In the genomic region with DNA sequence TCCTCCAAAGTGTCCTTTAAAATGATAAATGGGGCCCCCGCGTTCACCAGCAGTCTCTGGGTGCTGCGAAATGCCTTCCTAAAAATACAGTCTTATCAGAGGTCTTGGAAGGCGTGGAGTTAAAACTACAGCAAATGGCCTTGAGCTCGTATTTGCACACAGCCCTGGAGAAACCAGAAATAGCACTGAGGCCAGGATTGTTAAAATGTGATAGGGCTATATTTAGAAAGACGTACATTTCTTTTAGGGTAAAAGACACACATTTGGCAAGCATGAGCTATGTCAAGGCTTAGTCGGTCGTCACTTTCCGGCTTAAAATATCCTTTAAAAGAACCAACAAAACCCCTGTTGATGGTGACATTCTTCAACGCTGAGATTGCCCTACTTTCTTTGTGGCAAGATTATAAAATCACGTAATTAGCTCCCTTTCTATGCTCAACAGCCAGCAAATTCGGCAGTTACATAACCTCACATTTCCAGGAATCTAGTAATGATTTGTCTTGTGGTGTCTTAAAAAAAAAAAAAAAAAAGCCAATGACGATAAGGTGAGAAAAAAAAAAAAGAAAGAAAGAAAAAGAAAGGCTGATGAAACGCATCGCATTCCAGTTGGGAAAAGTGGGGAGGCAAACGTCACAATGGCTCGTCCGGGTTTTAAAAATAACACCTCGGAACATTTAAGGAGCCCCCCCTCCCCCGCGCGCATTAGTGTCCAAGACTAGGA, we compare ENCODE assay signal across 7 mouse cellular contexts. TPM values are rescaled to one million over a fixed set of nuclear protein-coding genes. Genes with fewer than 3 reads are reported as not detected.
DNase-seq lines count a peak whose midpoint lies in the region; ATAC-seq and TF ChIP-seq lines count a peak whose summit lies in the region.

No protein-coding gene starts in this region.

- peak; percentile 17 for DNase-seq in ovary, postnatal 36 days (ENCODE audit: low spot score)
- no peak for DNase-seq in ovary, postnatal 10 days (ENCODE audit: low spot score)
- DNase-seq in heart, postnatal 0 days (ENCODE audit: low spot score) = peak; percentile 88
- DNase-seq in neural tube, embryonic 11.5 days (ENCODE audit: low spot score) = peak; percentile 36

- no peak for TF ChIP-seq CTCF in heart, postnatal 0 days (IDR thresholded peaks at IDR 0.05; ENCODE audit: low read depth)

- H3K4me3 ChIP-seq in embryonic facial prominence, embryonic 12.5 days = peak overlapping the region; percentile 85
- peak overlapping the region; percentile 81 for H3K4me3 ChIP-seq in heart, postnatal 0 days (ENCODE audit: low read depth, low read length)
- peak overlapping the region; percentile 88 for H3K4me3 ChIP-seq in limb, embryonic 13.5 days
- peak overlapping the region; percentile 89 for H3K4me3 ChIP-seq in neural tube, embryonic 11.5 days (ENCODE audit: low read depth, low read length)

- no peak; the same call in 1 of the 2 replicates for TF ChIP-seq EP300 in heart, postnatal 0 days (IDR thresholded peaks at IDR 0.05; ENCODE audit: low read depth)

- H3K9ac ChIP-seq in embryonic facial prominence, embryonic 12.5 days = peak overlapping the region; percentile 87
- peak overlapping the region; percentile 83 for H3K9ac ChIP-seq in heart, postnatal 0 days (replicated peaks; ENCODE audit: low read depth, low read length)
- H3K9ac ChIP-seq in limb, embryonic 13.5 days = peak overlapping the region; percentile 85
- H3K9ac ChIP-seq in neural tube, embryonic 11.5 days (ENCODE audit: low read length) = peak overlapping the region; percentile 86

- ATAC-seq in embryonic facial prominence, embryonic 12.5 days (ENCODE audit: insufficient number of reproducible peaks, insufficient read depth, low FRiP score, low TSS enrichment) = no peak
- no peak for ATAC-seq in heart, postnatal 0 days (ENCODE audit: insufficient read depth, low read depth)
- no peak for ATAC-seq in limb, embryonic 13.5 days (ENCODE audit: low FRiP score, low read depth)
- ATAC-seq in neural tube, embryonic 11.5 days (ENCODE audit: insufficient read depth, low FRiP score, low TSS enrichment) = no peak
- no peak for ATAC-seq in megakaryocyte progenitor cell, adult 5-6 weeks (replicated peaks; ENCODE audit: poor library complexity)

- under 1% methylated on average over 22 of the region's 22 CpGs for WGBS in embryonic facial prominence, embryonic 12.5 days
- WGBS in heart, postnatal 0 days = under 1% methylated on average over 21 of the region's 22 CpGs
- under 1% methylated on average over 22 of the region's 22 CpGs for WGBS in limb, embryonic 13.5 days
- 0% methylated on average over 22 of the region's 22 CpGs for WGBS in neural tube, embryonic 11.5 days

- H3K27me3 ChIP-seq in embryonic facial prominence, embryonic 12.5 days = no peaks in the 10 kb centered on the region
- no peaks in the 10 kb centered on the region for H3K27me3 ChIP-seq in heart, postnatal 0 days (ENCODE audit: control insufficient read depth, insufficient read depth, low read length)
- H3K27me3 ChIP-seq in limb, embryonic 13.5 days = peaks cover 19% of the 10 kb centered on the region
- no peaks in the 10 kb centered on the region for H3K27me3 ChIP-seq in neural tube, embryonic 11.5 days (ENCODE audit: control insufficient read depth, insufficient read depth, low read length)

- peaks cover 37% of the 10 kb centered on the region for H3K4me1 ChIP-seq in embryonic facial prominence, embryonic 12.5 days
- H3K4me1 ChIP-seq in heart, postnatal 0 days (ENCODE audit: control insufficient read depth, insufficient read depth) = peaks cover 29% of the 10 kb centered on the region
- H3K4me1 ChIP-seq in limb, embryonic 13.5 days = peaks cover 49% of the 10 kb centered on the region
- peaks cover 21% of the 10 kb centered on the region; the same call in 1 of the 2 replicates for H3K4me1 ChIP-seq in neural tube, embryonic 11.5 days (ENCODE audit: control insufficient read depth, insufficient read depth, low read length)

- H3K27ac ChIP-seq in embryonic facial prominence, embryonic 12.5 days = peak overlapping the region; percentile 46; the same call in 1 of the 2 replicates
- peak overlapping the region; percentile 89 for H3K27ac ChIP-seq in heart, postnatal 0 days (ENCODE audit: low read depth)
- H3K27ac ChIP-seq in limb, embryonic 13.5 days = peak overlapping the region; percentile 91; the same call in 1 of the 2 replicates
- peak overlapping the region; percentile 96 for H3K27ac ChIP-seq in neural tube, embryonic 11.5 days (ENCODE audit: low read depth, low read length)

- peak overlapping the region; percentile 98 for H3K4me2 ChIP-seq in embryonic facial prominence, embryonic 12.5 days (replicated peaks)
- peak overlapping the region; percentile 94 for H3K4me2 ChIP-seq in heart, postnatal 0 days (ENCODE audit: low read depth, low read length)
- H3K4me2 ChIP-seq in limb, embryonic 13.5 days (replicated peaks) = peak overlapping the region; percentile 99
- H3K4me2 ChIP-seq in neural tube, embryonic 11.5 days (ENCODE audit: low read depth) = peak overlapping the region; percentile 94

- H3K36me3 ChIP-seq in embryonic facial prominence, embryonic 12.5 days = no peaks in the 10 kb centered on the region
- H3K36me3 ChIP-seq in heart, postnatal 0 days (replicated peaks; ENCODE audit: control insufficient read depth, insufficient read depth, low read length) = no peaks in the 10 kb centered on the region
- H3K36me3 ChIP-seq in limb, embryonic 13.5 days = no peaks in the 10 kb centered on the region
- H3K36me3 ChIP-seq in neural tube, embryonic 11.5 days (ENCODE audit: control insufficient read depth, insufficient read depth, low read length) = no peaks in the 10 kb centered on the region

- no peaks in the 10 kb centered on the region for H3K9me3 ChIP-seq in embryonic facial prominence, embryonic 12.5 days
- H3K9me3 ChIP-seq in heart, postnatal 0 days (replicated peaks; ENCODE audit: control insufficient read depth, low read length) = no peaks in the 10 kb centered on the region
- no peaks in the 10 kb centered on the region for H3K9me3 ChIP-seq in limb, embryonic 13.5 days
- H3K9me3 ChIP-seq in neural tube, embryonic 11.5 days (ENCODE audit: control insufficient read depth, low read length) = no peaks in the 10 kb centered on the region

RNA-seq across cellular contexts. Expression of a gene that starts 1.4 kb away (rescaled TPM):
- 30.3 and 30.8 TPM in 2 replicates for polyA plus RNA-seq in embryonic facial prominence, embryonic 12.5 days (2016; fragmentation: Nextera tagmentation; extraction: Ambion mirVana)
- total RNA-seq in heart, postnatal 0 days (2014; rRNA removed; ENCODE audit: low replicate concordance) = 16.5 and 18.0 TPM in 2 replicates
- polyA plus RNA-seq in heart, postnatal 0 days (2015; fragmentation: Nextera tagmentation; extraction: Ambion mirVana) = 20.0 and 20.3 TPM in 2 replicates
- polyA plus RNA-seq in limb, embryonic 13.5 days (2015; fragmentation: Nextera tagmentation; extraction: Ambion mirVana) = 23.4 and 26.9 TPM in 2 replicates
- 30.4 TPM in 2 replicates for polyA plus RNA-seq in neural tube, embryonic 11.5 days (2014; fragmentation: Nextera tagmentation; extraction: Ambion mirVana)
- 10.0 and 19.0 TPM in 2 replicates for total RNA-seq in megakaryocyte progenitor cell, adult 5-6 weeks (2015)
- 10.8 and 16.7 TPM in 2 replicates for total RNA-seq in megakaryocyte progenitor cell, adult 5-6 weeks (2017)

RNA-seq across cellular contexts. Expression of a gene that starts 50.0 kb away (rescaled TPM):
- polyA plus RNA-seq in embryonic facial prominence, embryonic 12.5 days (2016; fragmentation: Nextera tagmentation; extraction: Ambion mirVana) = 41.4 and 45.3 TPM in 2 replicates
- total RNA-seq in heart, postnatal 0 days (2014; rRNA removed; ENCODE audit: low replicate concordance) = 56.4 and 61.3 TPM in 2 replicates
- 60.7 and 63.5 TPM in 2 replicates for polyA plus RNA-seq in heart, postnatal 0 days (2015; fragmentation: Nextera tagmentation; extraction: Ambion mirVana)
- 39.9 and 42.0 TPM in 2 replicates for polyA plus RNA-seq in limb, embryonic 13.5 days (2015; fragmentation: Nextera tagmentation; extraction: Ambion mirVana)
- polyA plus RNA-seq in neural tube, embryonic 11.5 days (2014; fragmentation: Nextera tagmentation; extraction: Ambion mirVana) = 35.0 and 35.8 TPM in 2 replicates
- total RNA-seq in megakaryocyte progenitor cell, adult 5-6 weeks (2015) = 34.3 and 35.9 TPM in 2 replicates
- 32.4 and 34.3 TPM in 2 replicates for total RNA-seq in megakaryocyte progenitor cell, adult 5-6 weeks (2017)

Comparison
In these comparisons a context has a peak if more than half of its experiments do, and no peak if none do; other contexts are left out.
1. H3K27ac ChIP-seq: peak in every context shown above with its lines; median percentile 96 in neural tube, embryonic 11.5 days; 91 in limb, embryonic 13.5 days; 89 in heart, postnatal 0 days; 46 in embryonic facial prominence, embryonic 12.5 days.